Comparison of ENCODE assay signal across 7 mouse cellular contexts in genomic region chr4:63181556-63181955, GRCm38 (mm10). TPM values are rescaled to one million over a fixed set of nuclear protein-coding genes. Genes with fewer than 3 reads are reported as not detected.
DNase-seq lines count a peak whose midpoint lies in the region; ATAC-seq and TF ChIP-seq lines count a peak whose summit lies in the region.

No protein-coding gene starts in this region.

- peak; percentile 18 for DNase-seq in ZHBTc4 (ENCODE audit: low read depth, low spot score)
- DNase-seq in cerebellum, adult 2 months, result peak; percentile 47 to 58
- peak; percentile 66 for DNase-seq in forelimb bud, embryonic 11.5 days (ENCODE audit: low read depth, low spot score)
- peak; percentile 18 for DNase-seq in hindlimb bud, embryonic 11.5 days (ENCODE audit: extremely low spot score, low read depth, low spot score)
- DNase-seq in left cerebral cortex, adult 8-10 months (ENCODE audit: low spot score in 2 of 2), result peak; percentile 25 to 34
- peak; percentile 63 for DNase-seq in right cerebral cortex, postnatal 25 days

- H3K4me1 ChIP-seq in cerebellum, adult 2 months (ENCODE audit: control insufficient read depth, insufficient read depth, low read length), result no peaks in the 10 kb centered on the region

- H3K27me3 ChIP-seq in cerebellum, adult 2 months (ENCODE audit: control insufficient read depth, insufficient read depth, low read length), result no peaks in the 10 kb centered on the region; the same call in 1 of the 2 replicates

- 7% methylated on average over 5 of the region's 5 CpGs for WGBS in cerebellum, adult 2 months

- ATAC-seq in megakaryocyte, adult 5-6 weeks (ENCODE audit: poor library complexity, severe bottlenecking), result peak; percentile 45

- H3K27ac ChIP-seq in cerebellum, adult 2 months (ENCODE audit: insufficient read depth, low read length), result no peak overlapping the region

- H3K4me3 ChIP-seq in cerebellum, adult 2 months (replicated peaks; ENCODE audit: insufficient read depth, low read depth, low read length), result no peak overlapping the region

- peak; percentile 94 for TF ChIP-seq CTCF in cerebellum, adult 2 months (IDR thresholded peaks at IDR 0.05; ENCODE audit: borderline replicate concordance, insufficient read depth, low read depth, low read length)

- no peak for TF ChIP-seq POLR2A in cerebellum, adult 2 months (IDR thresholded peaks at IDR 0.05; ENCODE audit: borderline replicate concordance, insufficient read depth, low read length)

RNA-seq across cellular contexts. Expression of gene Kif12, which starts 9.6 kb away (rescaled TPM):
- polyA plus RNA-seq in cerebellum, adult 2 months (2012; rRNA removed), result 0.06 TPM in 1 of 2 replicates, not detected in the other
- total RNA-seq in left cerebral cortex, adult 8-10 months (2022), result under 1 TPM in 1 of 4 experiments, not detected in 3; 0.11 TPM
- not detected in 2 replicates for total RNA-seq in megakaryocyte, adult 5-6 weeks (2015)
- not detected in 2 replicates for total RNA-seq in megakaryocyte, adult 5-6 weeks (2017)

RNA-seq across cellular contexts. Expression of gene Ambp, which starts 27.0 kb away (rescaled TPM):
- polyA plus RNA-seq in cerebellum, adult 2 months (2012; rRNA removed), result not detected in 2 replicates
- not detected for total RNA-seq in left cerebral cortex, adult 8-10 months (2022)
- not detected in 2 replicates for total RNA-seq in megakaryocyte, adult 5-6 weeks (2015)
- not detected in 2 replicates for total RNA-seq in megakaryocyte, adult 5-6 weeks (2017)

RNA-seq across cellular contexts. Expression of gene Col27a1, which starts 32.2 kb away (rescaled TPM):
- 24.2 and 27.4 TPM in 2 replicates for polyA plus RNA-seq in cerebellum, adult 2 months (2012; rRNA removed)
- total RNA-seq in left cerebral cortex, adult 8-10 months (2022), result 1 to 10 TPM; 3.7 to 7.4 (median 5.4) TPM
- total RNA-seq in megakaryocyte, adult 5-6 weeks (2015), result 0.23 and 0.42 TPM in 2 replicates
- 0.24 and 0.44 TPM in 2 replicates for total RNA-seq in megakaryocyte, adult 5-6 weeks (2017)
